In the genomic region with DNA sequence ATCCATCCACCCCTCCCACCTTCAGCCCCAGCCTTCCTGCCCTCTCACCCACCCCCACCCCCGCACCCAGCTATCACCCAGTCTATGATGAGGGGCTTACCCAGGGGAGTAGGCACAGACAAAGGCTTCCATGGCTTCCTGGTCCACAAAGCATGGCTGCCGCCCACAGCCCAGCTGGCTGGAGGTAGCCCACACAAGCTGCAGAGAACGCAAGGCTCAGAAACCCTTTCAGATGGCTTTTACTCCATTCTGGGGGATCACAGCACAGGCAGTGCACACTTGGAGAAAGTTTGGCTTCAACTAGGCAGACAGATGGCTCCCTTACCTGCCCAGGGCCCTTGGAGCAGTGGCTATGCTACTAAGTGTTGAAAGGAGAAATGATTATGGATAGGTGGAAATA, we compare ENCODE assay signal across 30 mouse cellular contexts. TPM values are rescaled to one million over a fixed set of nuclear protein-coding genes. Genes with fewer than 3 reads are reported as not detected.
DNase-seq lines count a peak whose midpoint lies in the region; ATAC-seq and TF ChIP-seq lines count a peak whose summit lies in the region.
"Had no signal": no experiment of that assay in that cellular context is flagged by ENCODE, and none has a peak within 500 bp of the region (broad histone marks: within the 10 kb centered on the region; RNA-seq: fewer than 3 reads in every experiment).

No protein-coding gene starts in this region.

- H3K4me3 ChIP-seq in lung, adult 2 months (replicated peaks; ENCODE audit: extremely low read depth, low read depth, low read length): no peak overlapping the region
- H3K4me3 ChIP-seq: embryonic facial prominence, embryonic 12.5 days; heart, embryonic 10.5 days; hindbrain, embryonic 15.5 days; left cerebral cortex, adult 2 months; limb, embryonic 13.5 days; liver, embryonic 12.5 days; neural tube, embryonic 15.5 days had no signal

- 82% methylated on average over 3 of the region's 3 CpGs for whole genome bisulfite sequencing in lung, adult 2 months

- TF ChIP-seq POLR2A in lung, adult 2 months (IDR thresholded peaks at IDR 0.05; ENCODE audit: borderline replicate concordance, extremely low read depth, low read depth, low read length): no peak

- intact Hi-C loops in left cerebral cortex, postnatal 36 days (cut with DNase I): no loop called here

- no peaks in the 10 kb centered on the region for H3K4me1 ChIP-seq in lung, adult 2 months (ENCODE audit: control insufficient read depth, insufficient read depth, low read length)
- H3K4me1 ChIP-seq: embryonic facial prominence, embryonic 12.5 days; hindbrain, embryonic 15.5 days; limb, embryonic 13.5 days; liver, embryonic 12.5 days; neural tube, embryonic 15.5 days had no signal

- no peak for ATAC-seq in monocyte, adult 5-6 weeks (replicated peaks; ENCODE audit: insufficient number of reproducible peaks, low FRiP score, low TSS enrichment, poor library complexity, severe bottlenecking)
- ATAC-seq: liver, embryonic 12.5 days had no signal

- peak; percentile 73 for DNase-seq in layer of hippocampus, adult 11-12 months (ENCODE audit: low spot score)
- DNase-seq in layer of hippocampus, postnatal 10 days (ENCODE audit: low spot score in 2 of 2): no peak
- DNase-seq in right cerebral cortex, adult 18-20 months: peak; percentile 67
- DNase-seq in right cerebral cortex, postnatal 4 days: no peak
- DNase-seq in left cerebral cortex, postnatal 36 days (ENCODE audit: low spot score in 2 of 2): peak; percentile 62 to 77
- DNase-seq in testis, postnatal 14 days (ENCODE audit: low spot score): no peak
- no peak for DNase-seq in lung, adult 2 months
- DNase-seq: adrenal gland, postnatal 10 days; cerebellum, adult 2 months; cerebellum, postnatal 25 days; gastrocnemius, postnatal 10 days; heart, postnatal 4 days; kidney, adult 2 months; kidney, postnatal 10 days; lung, embryonic 14.5 days; lung, postnatal 4 days had no signal

- no peak for TF ChIP-seq CTCF in lung, adult 2 months (IDR thresholded peaks at IDR 0.05; ENCODE audit: insufficient read depth, low read length)

RNA-seq across cellular contexts. Expression of gene Clec18a, which starts 16.3 kb away (rescaled TPM):
- total RNA-seq in layer of hippocampus, postnatal 10 days (2021): 1 to 10 TPM in 1 of 2 experiments, under 1 TPM in 1; 0.59 to 1.1 TPM
- total RNA-seq in left cerebral cortex, postnatal 36 days (2021): 1 to 10 TPM; 3.2 to 3.5 TPM
- 0.07 TPM in 1 of 2 replicates, not detected in the other for polyA plus RNA-seq in lung, adult 2 months (2012; rRNA removed)
- total RNA-seq in monocyte, adult 5-6 weeks (2017): not detected in 3 replicates
- total RNA-seq: granulocyte monocyte progenitor cell, adult 5-6 weeks; heart, postnatal 4 days; midbrain, postnatal 0 days had no signal
- polyA plus RNA-seq: heart, embryonic 10.5 days; intestine, embryonic 14.5 days; limb, embryonic 13.5 days; liver, embryonic 12.5 days; lung, embryonic 14.5 days; stomach, embryonic 16.5 days; thymus, postnatal 0 days; urinary bladder, adult 2 months had no signal

RNA-seq across cellular contexts. Expression of gene Pdpr, which starts 18.5 kb away (rescaled TPM):
- 10 to 100 TPM; 30.9 to 34.7 TPM for total RNA-seq in layer of hippocampus, postnatal 10 days (2021)
- 10 to 100 TPM; 28.1 to 29.5 TPM for total RNA-seq in left cerebral cortex, postnatal 36 days (2021)
- polyA plus RNA-seq in lung, adult 2 months (2012; rRNA removed): 12.0 and 12.5 TPM in 2 replicates
- total RNA-seq in monocyte, adult 5-6 weeks (2017): 14.7 to 21.9 TPM (median 18.5 TPM) in 3 replicates

RNA-seq across cellular contexts. Expression of gene Exosc6, which starts 19.8 kb away (rescaled TPM):
- not detected for total RNA-seq in layer of hippocampus, postnatal 10 days (2021)
- not detected for total RNA-seq in left cerebral cortex, postnatal 36 days (2021)
- 1.8 and 22.2 TPM in 2 replicates for polyA plus RNA-seq in lung, adult 2 months (2012; rRNA removed)
- total RNA-seq in monocyte, adult 5-6 weeks (2017): 3.1 to 8.9 TPM (median 5.7 TPM) in 3 replicates
- total RNA-seq: adrenal gland, postnatal 10 days; gastrocnemius, postnatal 10 days; heart, postnatal 4 days; left cerebral cortex, adult 2 months; midbrain, postnatal 0 days had no signal
- polyA plus RNA-seq: cerebellum, adult 2 months; hindbrain, embryonic 15.5 days; kidney, adult 2 months; midbrain, postnatal 0 days; neural tube, embryonic 15.5 days; stomach, embryonic 16.5 days; urinary bladder, adult 2 months had no signal

RNA-seq across cellular contexts. Expression of gene Aars, which starts 43.0 kb away (rescaled TPM):
- total RNA-seq in layer of hippocampus, postnatal 10 days (2021): 100 to 1,000 TPM in 1 of 2 experiments, 10 to 100 TPM in 1; 93.0 to 100 TPM
- total RNA-seq in left cerebral cortex, postnatal 36 days (2021): 100 to 1,000 TPM in 1 of 2 experiments, 10 to 100 TPM in 1; 98.9 to 106 TPM
- polyA plus RNA-seq in lung, adult 2 months (2012; rRNA removed): 20.0 and 28.7 TPM in 2 replicates
- total RNA-seq in monocyte, adult 5-6 weeks (2017): 21.3 to 43.8 TPM (median 39.0 TPM) in 3 replicates

RNA-seq across cellular contexts. Expression of gene Ddx19b, which starts 44.4 kb away (rescaled TPM):
- 10 to 100 TPM; 23.0 to 25.3 TPM for total RNA-seq in layer of hippocampus, postnatal 10 days (2021)
- 10 to 100 TPM; 23.3 to 24.1 TPM for total RNA-seq in left cerebral cortex, postnatal 36 days (2021)
- 2.4 and 4.9 TPM in 2 replicates for polyA plus RNA-seq in lung, adult 2 months (2012; rRNA removed)
- 11.0 to 15.2 TPM (median 14.4 TPM) in 3 replicates for total RNA-seq in monocyte, adult 5-6 weeks (2017)

Comparison
In these comparisons a context has a peak if more than half of its experiments do, and no peak if none do; other contexts are left out.
1. DNase-seq: peak in layer of hippocampus, adult 11-12 months (single experiment), right cerebral cortex, adult 18-20 months (single experiment) and left cerebral cortex, postnatal 36 days (2 of 2); none in layer of hippocampus, postnatal 10 days (0 of 2), right cerebral cortex, postnatal 4 days (single experiment), testis, postnatal 14 days (single experiment) and lung, adult 2 months (single experiment).